ENCODE assay signal across 8 mouse cellular contexts in genomic region chr13:24965130-24965845, GRCm38 (mm10). TPM values are rescaled to one million over a fixed set of nuclear protein-coding genes. Genes with fewer than 3 reads are reported as not detected.
DNase-seq lines count a peak whose midpoint lies in the region; ATAC-seq and TF ChIP-seq lines count a peak whose summit lies in the region.

No protein-coding gene starts in this region.

- no peak overlapping the region for H3K27ac ChIP-seq in heart, embryonic 13.5 days (replicated peaks)
- no peak overlapping the region for H3K27ac ChIP-seq in MEL (ENCODE audit: control insufficient read depth, low read depth, low read length)
- H3K27ac ChIP-seq in forebrain, embryonic 11.5 days (ENCODE audit: low read depth, low read length) = no peak overlapping the region
- H3K27ac ChIP-seq in liver, embryonic 11.5 days (ENCODE audit: low read depth, low read length) = no peak overlapping the region
- H3K27ac ChIP-seq in small intestine, adult 2 months (ENCODE audit: insufficient read depth, low read depth, low read length) = no peak overlapping the region

- 13% methylated on average over 15 of the region's 15 CpGs for WGBS in heart, embryonic 13.5 days
- 21% methylated on average over 15 of the region's 15 CpGs for WGBS in forebrain, embryonic 11.5 days
- 19% methylated on average over 15 of the region's 15 CpGs for WGBS in liver, embryonic 11.5 days
- WGBS in small intestine, adult 2 months = 10% methylated on average over 15 of the region's 15 CpGs

- peak overlapping the region; percentile 51 for H3K4me3 ChIP-seq in heart, embryonic 13.5 days
- H3K4me3 ChIP-seq in MEL (ENCODE audit: control insufficient read depth in 1 of 2, insufficient read depth in 1 of 2, low read depth in 2 of 2, low read length in 2 of 2) = peak overlapping the region; percentile 58 to 86
- H3K4me3 ChIP-seq in forebrain, embryonic 11.5 days (ENCODE audit: low read depth, low read length) = peak overlapping the region; percentile 12; the same call in 1 of the 2 replicates
- H3K4me3 ChIP-seq in liver, embryonic 11.5 days (ENCODE audit: low read depth, low read length) = peak overlapping the region; percentile 37
- H3K4me3 ChIP-seq in small intestine, adult 2 months (ENCODE audit: low read depth, low read length) = peak overlapping the region; percentile 40

- H3K9ac ChIP-seq in heart, embryonic 13.5 days = peak overlapping the region; percentile 67
- H3K9ac ChIP-seq in MEL (ENCODE audit: control insufficient read depth, low read depth, low read length, poor library complexity, severe bottlenecking) = peak overlapping the region; percentile 60
- H3K9ac ChIP-seq in forebrain, embryonic 11.5 days (ENCODE audit: low read length) = no peak overlapping the region
- H3K9ac ChIP-seq in liver, embryonic 11.5 days (ENCODE audit: low read depth, low read length) = 0 out of 2 replicates have a peak overlapping the region, but pooled peaks have one; percentile 30

- peaks cover 8% of the 10 kb centered on the region; the same call in 1 of the 2 replicates for H3K4me1 ChIP-seq in heart, embryonic 13.5 days
- H3K4me1 ChIP-seq in MEL (ENCODE audit: control insufficient read depth in 1 of 2, insufficient read depth in 2 of 2, low read length in 2 of 2) = peaks cover 3 to 11% of the 10 kb centered on the region in 2 experiments; a peak in 3 of 4 replicates
- H3K4me1 ChIP-seq in forebrain, embryonic 11.5 days (replicated peaks; ENCODE audit: control insufficient read depth, insufficient read depth, low read length) = no peaks in the 10 kb centered on the region
- H3K4me1 ChIP-seq in liver, embryonic 11.5 days (replicated peaks; ENCODE audit: control insufficient read depth, insufficient read depth, low read length) = peaks cover 10% of the 10 kb centered on the region
- H3K4me1 ChIP-seq in small intestine, adult 2 months (ENCODE audit: control insufficient read depth, insufficient read depth, insufficient read length, low read length) = peaks cover 4% of the 10 kb centered on the region; the same call in 1 of the 2 replicates

- peak in 1 of 2 experiments; percentile 29; a peak in 1 of 4 replicates for TF ChIP-seq POLR2A in MEL (IDR thresholded peaks at IDR 0.05; ENCODE audit: control insufficient read depth in 1 of 2, insufficient read depth in 1 of 2, low read depth in 1 of 2, low read length in 2 of 2, poor library complexity in 1 of 2)
- no peak for TF ChIP-seq POLR2A in small intestine, adult 2 months (IDR thresholded peaks at IDR 0.05; ENCODE audit: low read depth, low read length)

- peak overlapping the region; percentile 73 for H3K4me2 ChIP-seq in heart, embryonic 13.5 days
- H3K4me2 ChIP-seq in forebrain, embryonic 11.5 days (ENCODE audit: low read depth, low read length, severe bottlenecking) = peak overlapping the region; percentile 34
- H3K4me2 ChIP-seq in liver, embryonic 11.5 days = peak overlapping the region; percentile 69

- peaks cover 7% of the 10 kb centered on the region for H3K27me3 ChIP-seq in heart, embryonic 13.5 days (replicated peaks)
- H3K27me3 ChIP-seq in MEL (ENCODE audit: control insufficient read depth in 1 of 2, insufficient read depth in 2 of 2, low read length in 2 of 2) = no peaks in the 10 kb centered on the region
- H3K27me3 ChIP-seq in forebrain, embryonic 11.5 days (ENCODE audit: control insufficient read depth, insufficient read depth, low read length) = no peaks in the 10 kb centered on the region; the same call in 1 of the 2 replicates
- no peaks in the 10 kb centered on the region for H3K27me3 ChIP-seq in liver, embryonic 11.5 days (replicated peaks; ENCODE audit: control insufficient read depth, insufficient read depth, low read length)
- H3K27me3 ChIP-seq in small intestine, adult 2 months (ENCODE audit: control insufficient read depth, insufficient read depth, low read length) = no peaks in the 10 kb centered on the region

- no peak for TF ChIP-seq RAD21 in MEL (IDR thresholded peaks at IDR 0.05; ENCODE audit: low read depth, low read length)

- no peak for DNase-seq in heart, postnatal 14 days
- peak; percentile 64 for DNase-seq in MEL (ENCODE audit: low read depth, low spot score)
- no peak for DNase-seq in forebrain, embryonic 11.5 days (ENCODE audit: low spot score)
- DNase-seq in liver, embryonic 11.5 days (ENCODE audit: low spot score) = no peak
- DNase-seq in frontal cortex, postnatal 36 days (ENCODE audit: low spot score in 2 of 2) = no peak
- no peak for DNase-seq in left cerebral cortex, postnatal 4 days

- intact Hi-C loops in heart, postnatal 14 days (cut with DNase I) = no loop called here
- intact Hi-C loops in left cerebral cortex, postnatal 4 days (cut with DNase I) = no loop called here

- no peak for TF ChIP-seq EP300 in MEL (IDR thresholded peaks at IDR 0.05; ENCODE audit: low read depth in 1 of 2, low read length in 2 of 2)

- no peaks in the 10 kb centered on the region for H3K36me3 ChIP-seq in heart, embryonic 13.5 days
- 0 out of 4 replicates have a peak, but pooled peaks cover 0 to 2% of the 10 kb centered on the region in 2 experiments for H3K36me3 ChIP-seq in MEL (ENCODE audit: control insufficient read depth in 1 of 2, insufficient read depth in 2 of 2, low read length in 2 of 2)
- no peaks in the 10 kb centered on the region for H3K36me3 ChIP-seq in forebrain, embryonic 11.5 days (ENCODE audit: control insufficient read depth, insufficient read depth, low read length)
- H3K36me3 ChIP-seq in liver, embryonic 11.5 days (ENCODE audit: control insufficient read depth, insufficient read depth, low read length) = no peaks in the 10 kb centered on the region
- H3K36me3 ChIP-seq in small intestine, adult 2 months (ENCODE audit: control insufficient read depth, insufficient read depth, low read length) = no peaks in the 10 kb centered on the region

- no peak for TF ChIP-seq CTCF in MEL (IDR thresholded peaks at IDR 0.05 in 2 of 3, conservative IDR thresholded peaks at IDR 0.05 in 1 of 3; ENCODE audit: control insufficient read depth in 1 of 3, insufficient read depth in 1 of 3, low read depth in 2 of 3, low read length in 3 of 3, poor library complexity in 1 of 3, severe bottlenecking in 1 of 3)
- TF ChIP-seq CTCF in small intestine, adult 2 months (IDR thresholded peaks at IDR 0.05; ENCODE audit: extremely low read depth, insufficient read length, insufficient replicate concordance, low read depth, low read length) = no peak

- H3K9me3 ChIP-seq in heart, embryonic 13.5 days = no peaks in the 10 kb centered on the region
- no peaks in the 10 kb centered on the region for H3K9me3 ChIP-seq in MEL (replicated peaks; ENCODE audit: insufficient read depth, low read length)
- H3K9me3 ChIP-seq in forebrain, embryonic 11.5 days (ENCODE audit: control insufficient read depth, low read length) = no peaks in the 10 kb centered on the region
- H3K9me3 ChIP-seq in liver, embryonic 11.5 days (ENCODE audit: control insufficient read depth, low read length) = no peaks in the 10 kb centered on the region

- no peaks in the 10 kb centered on the region for H3K79me2 ChIP-seq in MEL (ENCODE audit: control insufficient read depth, insufficient read depth, low read length, poor library complexity)

- no peak for ATAC-seq in heart, embryonic 13.5 days (ENCODE audit: extremely low read depth, insufficient number of reproducible peaks, low FRiP score, low TSS enrichment)
- no peak for ATAC-seq in forebrain, embryonic 11.5 days (replicated peaks; ENCODE audit: low FRiP score)
- peak; percentile 31; the same call in 1 of the 2 replicates for ATAC-seq in liver, embryonic 11.5 days (replicated peaks; ENCODE audit: low FRiP score)

TF ChIP-seq in MEL, 35 proteins besides CTCF, POLR2A, EP300 and RAD21:
- TF ChIP-seq USF1 (IDR thresholded peaks at IDR 0.05; ENCODE audit: low read depth, low read length) (peak; percentile 65), TCF12 (IDR thresholded peaks at IDR 0.05; ENCODE audit: low read depth, low read length) (no peak)
TF ChIP-seq in MEL: peak in this region for 1.

RNA-seq across cellular contexts. Expression of gene Gpld1, which starts 22.3 kb away (rescaled TPM):
- 0.24 and 0.33 TPM in 2 replicates for polyA plus RNA-seq in heart, embryonic 13.5 days (2015; fragmentation: Nextera tagmentation; extraction: Ambion mirVana)
- 1 to 10 TPM; 1.2 to 1.5 TPM for total RNA-seq in heart, postnatal 14 days (2021)
- 0.56 and 0.92 TPM in 2 replicates for total RNA-seq in MEL (2012; rRNA removed)
- polyA plus RNA-seq in MEL (2012; ENCODE audit: insufficient read depth in 1 of 2, insufficient read length in 2 of 2, low read depth in 1 of 2, low replicate concordance in 2 of 2, missing spikeins in 1 of 2) = under 1 TPM in 1 of 2 experiments, not detected in 1; 0.03 TPM
- 0.44 and 0.87 TPM in 2 replicates for polyA plus RNA-seq in forebrain, embryonic 11.5 days (2014; fragmentation: Nextera tagmentation; extraction: Ambion mirVana)
- 0.48 and 0.61 TPM in 2 replicates for polyA plus RNA-seq in liver, embryonic 11.5 days (2014; fragmentation: Nextera tagmentation; extraction: Ambion mirVana)
- 1.2 and 1.7 TPM in 2 replicates for polyA plus RNA-seq in small intestine, adult 2 months (2012; rRNA removed)
- 1 to 10 TPM; 2.9 to 3.0 TPM for total RNA-seq in left cerebral cortex, postnatal 4 days (2021)

RNA-seq across cellular contexts. Expression of gene Aldh5a1, which starts 27.8 kb away (rescaled TPM):
- 10.6 and 10.7 TPM in 2 replicates for polyA plus RNA-seq in heart, embryonic 13.5 days (2015; fragmentation: Nextera tagmentation; extraction: Ambion mirVana)
- 10 to 100 TPM; 18.2 to 20.5 TPM for total RNA-seq in heart, postnatal 14 days (2021)
- total RNA-seq in MEL (2012; rRNA removed) = 0.04 and 0.07 TPM in 2 replicates
- polyA plus RNA-seq in MEL (2012; ENCODE audit: insufficient read depth in 1 of 2, insufficient read length in 2 of 2, low read depth in 1 of 2, low replicate concordance in 2 of 2, missing spikeins in 1 of 2) = under 1 TPM in 1 of 2 experiments, not detected in 1; 0.15 TPM
- 10.4 and 10.5 TPM in 2 replicates for polyA plus RNA-seq in forebrain, embryonic 11.5 days (2014; fragmentation: Nextera tagmentation; extraction: Ambion mirVana)
- polyA plus RNA-seq in liver, embryonic 11.5 days (2014; fragmentation: Nextera tagmentation; extraction: Ambion mirVana) = 4.0 and 4.3 TPM in 2 replicates
- 2.9 and 5.3 TPM in 2 replicates for polyA plus RNA-seq in small intestine, adult 2 months (2012; rRNA removed)
- 10 to 100 TPM; 40.3 to 44.6 TPM for total RNA-seq in left cerebral cortex, postnatal 4 days (2021)

RNA-seq across cellular contexts. Expression of gene Mrs2, which starts 54.9 kb away (rescaled TPM):
- polyA plus RNA-seq in heart, embryonic 13.5 days (2015; fragmentation: Nextera tagmentation; extraction: Ambion mirVana) = 14.4 and 14.9 TPM in 2 replicates
- 10 to 100 TPM; 42.3 to 51.0 TPM for total RNA-seq in heart, postnatal 14 days (2021)
- total RNA-seq in MEL (2012; rRNA removed) = 16.6 and 19.1 TPM in 2 replicates
- polyA plus RNA-seq in MEL (2012; ENCODE audit: insufficient read depth in 1 of 2, insufficient read length in 2 of 2, low read depth in 1 of 2, low replicate concordance in 2 of 2, missing spikeins in 1 of 2) = 10 to 100 TPM in 1 of 2 experiments, not detected in 1; 45.4 TPM
- polyA plus RNA-seq in forebrain, embryonic 11.5 days (2014; fragmentation: Nextera tagmentation; extraction: Ambion mirVana) = 24.7 and 25.9 TPM in 2 replicates
- polyA plus RNA-seq in liver, embryonic 11.5 days (2014; fragmentation: Nextera tagmentation; extraction: Ambion mirVana) = 21.3 and 21.8 TPM in 2 replicates
- polyA plus RNA-seq in small intestine, adult 2 months (2012; rRNA removed) = 9.3 and 11.3 TPM in 2 replicates
- total RNA-seq in left cerebral cortex, postnatal 4 days (2021) = 10 to 100 TPM; 40.0 to 42.2 TPM

Comparison
In these comparisons a context has a peak if more than half of its experiments do, and no peak if none do; other contexts are left out.
1. H3K4me3 ChIP-seq: peak in every context shown above with its lines; median percentile 72 in MEL; 51 in heart, embryonic 13.5 days; 40 in small intestine, adult 2 months; 37 in liver, embryonic 11.5 days; 12 in forebrain, embryonic 11.5 days.